Mouse (Mus musculus) left cerebral cortex, adult 2 months (tissue): ENCODE measurements at regions not wholly inside any gene's neighbourhood (a gene's known extent, or its start where the extent isn't known, plus 50 kb on each side); places are given as distances from the start of the nearest gene placed in this dataset.
"Not testable (repeated sequence)": the region's sequence is repeated elsewhere in the genome, so short reads cannot be mapped to it uniquely, and the experiment has no call there.

ENCODE experiments used
- DNase-seq, 2 experiments: peaks; one replicate each; pipeline ENCODE4 v3.0.0; 2021 to 2022; ENCODE audit warnings: low spot score in 2 of 2, mixed read lengths in 1 of 2; ENCODE audit errors: extremely low spot score in 1 of 2
- H3K27ac ChIP-seq: fragments of 200-600 bp; 2 replicates; pipeline ENCODE4 v1.8.1; 2022
- H3K4me3 ChIP-seq: fragments of 200-600 bp; 2 replicates; pipeline ENCODE4 v1.8.1; 2022
- CTCF ChIP-seq: fragments of 200-600 bp; IDR thresholded peaks from 2 replicates; pipeline ENCODE4 v1.8.1; 2022; ENCODE audit warnings: antibody characterized with exemption, mild to moderate bottlenecking, moderate library complexity
- intact Hi-C: fragments of 180-260 bp; cut with DNase I; formaldehyde crosslinking; loops from one replicate; pipeline ENCODE4 v1.15.1; 2025

GRCm38 (mm10) chr6:47679946-47680345, 84.8 kb upstream of the Ezh2 start:
- H3K4me3 ChIP-seq, H3K27ac ChIP-seq, DNase-seq, intact Hi-C loops: not testable (repeated sequence)

GRCm38 (mm10) chr6:47672741-47673140, 77.6 kb upstream of the Ezh2 start:
- H3K27ac ChIP-seq, intact Hi-C loops: not testable (repeated sequence)
- DNase-seq = peak; percentile 41 to 42
- 0 out of 2 replicates have a peak overlapping the region, but pooled peaks have one; percentile 21 for H3K4me3 ChIP-seq

- intact Hi-C loops = not testable (repeated sequence)
Measured at GRCm38 (mm10) chr6:47652880-47653279, 57.7 kb upstream of the Ezh2 start.

GRCm38 (mm10) chr6:47651385-47651718, 56.2 kb upstream of the Ezh2 start:
- H3K27ac ChIP-seq = peak overlapping the region; percentile 53
- DNase-seq, intact Hi-C loops: not testable (repeated sequence)
- H3K4me3 ChIP-seq = peak overlapping the region; percentile 58

More at GRCm38 (mm10) chr6:47652880-47653279, 57.7 kb upstream of the Ezh2 start:
- peak; percentile 52 to 58 for DNase-seq
- H3K4me3 ChIP-seq, H3K27ac ChIP-seq: not testable (repeated sequence)

GRCm38 (mm10) chr6:47650463-47651384, 55.6 kb upstream of the Ezh2 start:
- Histone ChIP-seq H3K27ac (peak overlapping the region; percentile 53), H3K4me3 (peak overlapping the region; percentile 58)
- DNase-seq = peak; percentile 100
- TF ChIP-seq CTCF = peak; percentile 98
- intact Hi-C loops = no loop called here

GRCm38 (mm10) chr6:47649961-47650360, 54.8 kb upstream of the Ezh2 start:
- TF ChIP-seq CTCF = no peak
- Histone ChIP-seq H3K27ac (no peak overlapping the region), H3K4me3 (no peak overlapping the region)
- peak; percentile 13 to 16 for DNase-seq
- intact Hi-C loops = no loop called here

GRCm38 (mm10) chr6:47649451-47649931, 54.4 kb upstream of the Ezh2 start:
- Histone ChIP-seq H3K27ac (no peak overlapping the region), H3K4me3 (no peak overlapping the region)
- DNase-seq = peak; percentile 12 to 37
- intact Hi-C loops = no loop called here
- TF ChIP-seq CTCF = no peak

GRCm38 (mm10) chr6:47648899-47649298, 53.8 kb upstream of the Ezh2 start:
- intact Hi-C loops = no loop called here
- DNase-seq = peak; percentile 22 to 28

GRCm38 (mm10) chr6:47648316-47648715, 53.2 kb upstream of the Ezh2 start:
- peak; percentile 10 to 22 for DNase-seq
- Histone ChIP-seq H3K27ac (no peak overlapping the region), H3K4me3 (no peak overlapping the region)
- TF ChIP-seq CTCF = no peak
- intact Hi-C loops = no loop called here

More at GRCm38 (mm10) chr6:47648899-47649298, 53.8 kb upstream of the Ezh2 start:
- Histone ChIP-seq H3K4me3 (no peak overlapping the region), H3K27ac (no peak overlapping the region)
- no peak for TF ChIP-seq CTCF

- Histone ChIP-seq H3K27ac (no peak overlapping the region), H3K4me3 (no peak overlapping the region)
- TF ChIP-seq CTCF = no peak
- DNase-seq = peak in 1 of 2 experiments; percentile 14
- intact Hi-C loops = no loop called here
Measured at GRCm38 (mm10) chr6:47647876-47648275, 52.7 kb upstream of the Ezh2 start.

- DNase-seq = peak; percentile 13 to 20
- Histone ChIP-seq H3K4me3 (no peak overlapping the region), H3K27ac (no peak overlapping the region)
- intact Hi-C loops = no loop called here
- TF ChIP-seq CTCF = no peak
Measured at GRCm38 (mm10) chr6:47646731-47647567, 51.8 kb upstream of the Ezh2 start.

- intact Hi-C loops = no loop called here
- no peak for TF ChIP-seq CTCF
- no peak for DNase-seq
Measured at GRCm38 (mm10) chr6:47646022-47646421, 50.9 kb upstream of the Ezh2 start.

More at GRCm38 (mm10) chr6:47646022-47646421, 50.9 kb upstream of the Ezh2 start:
- H3K4me3 ChIP-seq = no peak overlapping the region
- H3K27ac ChIP-seq = no peak overlapping the region
